Mouse (Mus musculus) NIH3T3 (cell line): ENCODE measurements around the gene Pard3b.

Experiments used
- DNase-seq: peaks from one replicate; pipeline ENCODE4 v3.0.0-alpha.2; 2012; ENCODE audit warnings: low read depth

Gene Pard3b

GRCm38 (mm10) chr1:62636906-62637673 is 998.5 kb downstream of the Pard3b start:
- no peak for DNase-seq

- DNase-seq = no peak
Measured at GRCm38 (mm10) chr1:62639012-62639411, 1000.4 kb downstream of the Pard3b start.

- peak; percentile 57 for DNase-seq
Measured at GRCm38 (mm10) chr1:62639440-62639839, 1000.8 kb downstream of the Pard3b start.

- DNase-seq = no peak
Measured at GRCm38 (mm10) chr1:62644631-62645278, 1006.1 kb downstream of the Pard3b start.

- no peak for DNase-seq
Measured at GRCm38 (mm10) chr1:62646812-62647211, 1008.2 kb downstream of the Pard3b start.

- no peak for DNase-seq
Measured at GRCm38 (mm10) chr1:62648116-62648515, 1009.5 kb downstream of the Pard3b start.

- DNase-seq = no peak
Measured at GRCm38 (mm10) chr1:62648591-62648990, 1010.0 kb downstream of the Pard3b start.

GRCm38 (mm10) chr1:62650491-62650890 is 1011.9 kb downstream of the Pard3b start:
- no peak for DNase-seq

GRCm38 (mm10) chr1:62654436-62654835 is 1015.8 kb downstream of the Pard3b start:
- no peak for DNase-seq

GRCm38 (mm10) chr1:62664960-62665645 is 1026.5 kb downstream of the Pard3b start:
- DNase-seq = peak; percentile 60

GRCm38 (mm10) chr1:62665771-62666730 is 1027.4 kb downstream of the Pard3b start:
- DNase-seq = peak; percentile 82

GRCm38 (mm10) chr1:62666780-62667179 is 1028.2 kb downstream of the Pard3b start:
- DNase-seq = no peak

GRCm38 (mm10) chr1:62678611-62679344 is 1040.2 kb downstream of the Pard3b start:
- peak; percentile 70 for DNase-seq

GRCm38 (mm10) chr1:62679466-62679865 is 1040.8 kb downstream of the Pard3b start:
- DNase-seq = no peak

GRCm38 (mm10) chr1:62682456-62683385 is 1044.1 kb downstream of the Pard3b start:
- no peak for DNase-seq

GRCm38 (mm10) chr1:62683498-62683897 is 1044.9 kb downstream of the Pard3b start:
- no peak for DNase-seq

GRCm38 (mm10) chr1:62687511-62687910 is 1048.9 kb downstream of the Pard3b start:
- peak; percentile 69 for DNase-seq

GRCm38 (mm10) chr1:62691175-62691574 is 1052.6 kb downstream of the Pard3b start:
- DNase-seq = no peak
